Mouse (Mus musculus): ENCODE results near the gene Edc3. TPM values are rescaled to one million over a fixed set of nuclear protein-coding genes. Genes with fewer than 3 reads are reported as not detected.
A peak's percentile ranks its signal among the peaks of the same experiment; 100 is the strongest.

Gene Edc3
- polyA plus RNA-seq, 1 experiment from 2014 or later, result 41.1 TPM

- no peak overlapping the region for H3K27ac ChIP-seq (replicated peaks)
- H3K9me3 ChIP-seq, result no peaks in the 10 kb centered on the region
- no peak overlapping the region for H3K4me2 ChIP-seq (replicated peaks)
- H3K9ac ChIP-seq (replicated peaks), result no peak overlapping the region
- H3K27me3 ChIP-seq, result no peaks in the 10 kb centered on the region
- no peak overlapping the region for H3K4me3 ChIP-seq
- no peak for ATAC-seq (ENCODE audit: low FRiP score, low read depth)
- peaks cover 78% of the 10 kb centered on the region for H3K36me3 ChIP-seq
- 91% methylated on average over 1 of the region's 1 CpGs for WGBS
- H3K4me1 ChIP-seq, result no peaks in the 10 kb centered on the region
Observed at GRCm38 (mm10) chr9:57747067-57747466, 38.7 kb downstream of the Edc3 start.

DNA sequence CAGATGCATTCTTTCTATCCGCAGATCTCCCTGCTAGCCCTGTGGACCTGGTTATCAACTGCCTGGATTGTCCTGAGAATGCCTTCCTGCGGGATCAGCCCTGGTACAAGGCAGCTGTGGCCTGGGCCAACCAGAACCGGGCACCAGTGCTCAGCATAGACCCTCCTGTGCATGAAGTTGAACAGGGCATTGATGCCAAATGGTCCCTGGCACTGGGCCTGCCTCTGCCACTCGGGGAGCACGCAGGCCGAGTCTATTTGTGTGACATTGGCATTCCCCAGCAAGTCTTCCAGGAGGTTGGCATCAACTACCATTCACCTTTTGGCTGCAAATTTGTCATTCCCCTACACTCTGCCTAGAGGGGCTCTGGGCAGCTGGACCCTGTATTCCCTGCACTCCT is 39.8 kb downstream of the Edc3 start:
- Histone ChIP-seq H3K9ac (replicated peaks) (no peak overlapping the region), H3K4me3 (no peak overlapping the region), H3K9me3 (no peaks in the 10 kb centered on the region), H3K4me1 (no peaks in the 10 kb centered on the region), H3K36me3 (peaks cover 84% of the 10 kb centered on the region), H3K4me2 (replicated peaks) (no peak overlapping the region), H3K27ac (replicated peaks) (no peak overlapping the region), H3K27me3 (no peaks in the 10 kb centered on the region)
- 90% methylated on average over 6 of the region's 6 CpGs for WGBS
- ATAC-seq (ENCODE audit: low FRiP score, low read depth), result no peak

GRCm38 (mm10) chr9:57748831-57749230 is 40.5 kb downstream of the Edc3 start:
- H3K27me3 ChIP-seq, result no peaks in the 10 kb centered on the region
- no peak overlapping the region for H3K27ac ChIP-seq (replicated peaks)
- H3K4me3 ChIP-seq, result no peak overlapping the region
- no peak overlapping the region for H3K4me2 ChIP-seq (replicated peaks)
- H3K4me1 ChIP-seq, result no peaks in the 10 kb centered on the region
- H3K9me3 ChIP-seq, result no peaks in the 10 kb centered on the region
- peaks cover 91% of the 10 kb centered on the region for H3K36me3 ChIP-seq
- H3K9ac ChIP-seq (replicated peaks), result no peak overlapping the region
- WGBS, result 92% methylated on average over 1 of the region's 1 CpGs
- no peak for ATAC-seq (ENCODE audit: low FRiP score, low read depth)

GRCm38 (mm10) chr9:57750901-57751300 is 42.6 kb downstream of the Edc3 start:
- Histone ChIP-seq H3K27ac (replicated peaks) (no peak overlapping the region), H3K36me3 (peaks cover 100% of the 10 kb centered on the region), H3K9me3 (no peaks in the 10 kb centered on the region), H3K4me2 (replicated peaks) (no peak overlapping the region), H3K9ac (replicated peaks) (no peak overlapping the region), H3K27me3 (no peaks in the 10 kb centered on the region), H3K4me3 (no peak overlapping the region), H3K4me1 (no peaks in the 10 kb centered on the region)
- no peak for ATAC-seq (ENCODE audit: low FRiP score, low read depth)
- 94% methylated on average over 7 of the region's 7 CpGs for WGBS

DNA sequence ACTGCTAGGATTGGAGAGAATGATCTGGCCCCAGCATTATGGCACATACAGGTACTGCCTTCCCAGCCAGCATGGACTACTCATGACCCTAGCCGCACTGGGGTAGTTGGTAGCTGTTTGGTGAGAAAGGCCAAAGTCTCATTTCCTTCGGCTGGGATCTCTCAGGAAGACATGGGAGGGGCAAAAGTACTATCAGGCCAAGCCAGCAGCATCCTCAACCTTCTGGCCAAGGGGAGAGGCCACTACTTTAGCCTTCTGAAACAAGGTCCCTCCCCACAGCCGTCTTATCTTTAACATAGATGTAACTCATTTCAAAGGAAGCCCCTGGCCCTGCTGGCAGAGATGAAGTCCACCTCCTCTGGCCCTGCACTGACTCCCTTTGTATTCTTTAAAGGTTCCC is 49.2 kb downstream of the Edc3 start:
- H3K4me3 ChIP-seq, result no peak overlapping the region

DNA sequence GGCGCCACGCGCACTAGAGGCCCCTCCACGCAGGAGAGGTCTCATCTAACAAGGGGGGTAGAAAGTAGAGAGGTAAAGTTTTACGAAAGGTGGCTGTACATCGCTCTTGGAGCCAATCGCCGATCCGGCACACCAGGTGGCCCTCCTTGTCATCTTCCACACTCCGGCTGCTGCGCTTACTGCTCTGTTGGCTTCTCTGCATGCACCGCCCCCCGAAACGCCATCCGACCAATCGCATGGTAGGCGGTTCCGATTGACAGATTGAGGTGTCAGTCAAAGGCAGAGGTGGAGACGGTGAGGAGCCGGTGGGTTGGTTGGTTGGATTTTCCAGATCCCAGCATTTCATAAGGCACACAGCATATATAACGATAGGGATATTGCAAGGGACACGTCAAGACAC is 50.2 kb downstream of the Edc3 start:
- Histone ChIP-seq H3K4me1 (peaks cover 17% of the 10 kb centered on the region), H3K36me3 (peaks cover 74% of the 10 kb centered on the region), H3K9me3 (no peaks in the 10 kb centered on the region), H3K27me3 (no peaks in the 10 kb centered on the region), H3K27ac (replicated peaks) (no peak overlapping the region), H3K4me2 (replicated peaks) (no peak overlapping the region), H3K9ac (replicated peaks) (no peak overlapping the region), H3K4me3 (no peak overlapping the region)
- WGBS, result 93% methylated on average over 22 of the region's 22 CpGs
- no peak for ATAC-seq (ENCODE audit: low FRiP score, low read depth)

More for the DNA sequence above, 49.2 kb downstream of the Edc3 start:
- peaks cover 7% of the 10 kb centered on the region for H3K4me1 ChIP-seq
- no peaks in the 10 kb centered on the region for H3K9me3 ChIP-seq
- no peak overlapping the region for H3K9ac ChIP-seq (replicated peaks)
- no peak overlapping the region for H3K4me2 ChIP-seq (replicated peaks)
- H3K27ac ChIP-seq (replicated peaks), result no peak overlapping the region
- no peak for ATAC-seq (ENCODE audit: low FRiP score, low read depth)
- peaks cover 84% of the 10 kb centered on the region for H3K36me3 ChIP-seq
- 93% methylated on average over 3 of the region's 3 CpGs for WGBS
- H3K27me3 ChIP-seq, result no peaks in the 10 kb centered on the region

DNA sequence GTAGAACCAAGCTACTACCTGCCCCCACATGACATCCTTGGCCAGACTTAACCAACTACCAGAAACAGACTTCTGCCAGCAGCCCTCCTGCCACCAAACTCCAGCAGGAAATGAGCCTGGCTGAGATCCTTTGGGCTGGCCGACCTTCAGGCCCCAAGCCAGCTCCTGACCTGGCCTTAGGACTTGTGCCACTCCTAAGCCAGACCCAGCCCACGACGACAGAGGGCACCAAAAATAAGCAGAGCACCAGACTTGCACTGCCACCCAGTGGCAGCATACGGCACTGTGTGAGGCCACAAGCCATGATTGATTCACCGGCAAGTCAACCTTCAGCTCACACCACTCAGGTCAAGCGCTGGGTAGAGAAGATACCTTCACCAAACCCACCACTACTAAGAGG is 50.9 kb downstream of the Edc3 start:
- Histone ChIP-seq H3K4me2 (replicated peaks) (no peak overlapping the region), H3K36me3 (peaks cover 67% of the 10 kb centered on the region)
- WGBS, result 40% methylated on average over 6 of the region's 6 CpGs

DNA sequence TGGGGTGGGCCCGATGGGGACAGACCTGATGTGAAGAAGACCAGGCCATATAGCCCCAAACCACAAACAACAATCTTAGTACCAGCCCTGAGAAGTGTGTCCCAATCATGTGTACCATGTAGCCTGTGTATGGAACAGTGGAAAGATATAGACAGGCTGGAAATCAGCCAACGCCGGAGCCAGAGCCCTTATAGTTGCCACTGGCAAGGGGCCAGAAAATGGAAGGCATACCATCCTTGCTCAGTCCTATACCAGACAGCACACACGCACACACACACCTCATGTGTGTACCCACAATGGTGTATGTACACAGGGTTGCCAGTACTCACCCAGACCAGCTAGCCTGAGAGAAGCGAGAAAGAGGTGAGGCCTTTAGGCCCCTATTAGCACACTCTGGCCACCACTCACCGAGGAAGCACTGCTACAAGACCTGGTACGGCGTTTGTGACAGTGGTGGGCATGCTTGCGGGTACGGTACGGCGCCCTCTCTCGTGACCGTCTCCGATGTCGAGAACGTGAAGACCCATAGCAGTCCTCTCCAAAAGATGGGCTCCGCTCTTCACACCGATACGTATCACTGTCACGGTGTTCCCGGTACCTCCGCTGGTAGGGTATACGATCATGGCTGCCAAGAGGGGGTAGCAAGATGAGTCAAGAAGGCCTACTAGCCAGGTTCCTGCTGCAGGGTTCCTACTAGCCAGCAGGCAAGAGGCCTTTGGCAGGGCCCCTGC is 52.2 kb downstream of the Edc3 start:
- no peak for ATAC-seq (ENCODE audit: low FRiP score, low read depth)
- no peak overlapping the region for H3K4me3 ChIP-seq
- 96% methylated on average over 24 of the region's 24 CpGs for WGBS
- H3K36me3 ChIP-seq, result peaks cover 54% of the 10 kb centered on the region
- H3K4me1 ChIP-seq, result peaks cover 24% of the 10 kb centered on the region
- no peaks in the 10 kb centered on the region for H3K9me3 ChIP-seq
- H3K4me2 ChIP-seq (replicated peaks), result no peak overlapping the region
- H3K27me3 ChIP-seq, result no peaks in the 10 kb centered on the region
- H3K9ac ChIP-seq (replicated peaks), result no peak overlapping the region
- H3K27ac ChIP-seq (replicated peaks), result no peak overlapping the region

More for the DNA sequence above, 50.9 kb downstream of the Edc3 start:
- no peaks in the 10 kb centered on the region for H3K27me3 ChIP-seq
- H3K4me3 ChIP-seq, result no peak overlapping the region
- no peak overlapping the region for H3K9ac ChIP-seq (replicated peaks)
- H3K27ac ChIP-seq (replicated peaks), result no peak overlapping the region
- peaks cover 24% of the 10 kb centered on the region for H3K4me1 ChIP-seq
- no peaks in the 10 kb centered on the region for H3K9me3 ChIP-seq
- no peak for ATAC-seq (ENCODE audit: low FRiP score, low read depth)

- H3K27me3 ChIP-seq, result no peaks in the 10 kb centered on the region
- H3K4me2 ChIP-seq (replicated peaks), result no peak overlapping the region
- no peak for ATAC-seq (ENCODE audit: low FRiP score, low read depth)
- H3K4me1 ChIP-seq, result peaks cover 32% of the 10 kb centered on the region
- peaks cover 45% of the 10 kb centered on the region for H3K36me3 ChIP-seq
- no peaks in the 10 kb centered on the region for H3K9me3 ChIP-seq
- peak overlapping the region; percentile 4; the same call in 1 of the 2 replicates for H3K9ac ChIP-seq (replicated peaks)
- 0 out of 2 replicates have a peak overlapping the region, but pooled peaks have one; percentile 3 for H3K4me3 ChIP-seq
- no peak overlapping the region for H3K27ac ChIP-seq (replicated peaks)
- 97% methylated on average over 13 of the region's 13 CpGs for WGBS
Observed at GRCm38 (mm10) chr9:57761563-57762551, 53.5 kb downstream of the Edc3 start.

DNA sequence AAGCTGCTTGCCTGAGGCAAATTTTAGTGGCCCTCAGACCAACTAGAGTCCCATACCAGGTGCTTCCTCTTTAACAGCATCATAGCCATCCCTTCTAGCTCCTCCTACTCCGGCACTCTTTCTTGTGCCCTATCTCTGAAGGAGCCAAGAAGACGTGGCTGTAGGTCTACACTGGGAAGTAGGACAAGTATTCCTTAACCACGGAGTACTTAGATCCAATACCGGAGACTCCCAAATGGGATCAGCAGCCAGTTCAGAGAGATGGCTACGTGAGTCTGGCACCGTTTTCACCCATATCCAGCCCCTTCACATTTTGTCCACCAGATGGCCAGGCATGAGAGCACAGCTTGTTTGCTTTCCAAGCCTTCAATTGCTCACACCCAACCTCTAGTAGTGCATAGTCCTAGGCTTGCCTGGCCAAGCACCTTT is 54.2 kb downstream of the Edc3 start:
- Histone ChIP-seq H3K36me3 (peaks cover 38% of the 10 kb centered on the region), H3K27me3 (no peaks in the 10 kb centered on the region), H3K27ac (replicated peaks) (no peak overlapping the region), H3K4me3 (0 out of 2 replicates have a peak overlapping the region, but pooled peaks have one; percentile 93), H3K4me1 (peaks cover 32% of the 10 kb centered on the region), H3K9ac (replicated peaks) (peak overlapping the region; percentile 4; the same call in 1 of the 2 replicates), H3K9me3 (no peaks in the 10 kb centered on the region), H3K4me2 (replicated peaks) (peak overlapping the region; percentile 99)
- ATAC-seq (ENCODE audit: low FRiP score, low read depth), result no peak
- 70% methylated on average over 6 of the region's 6 CpGs for WGBS

GRCm38 (mm10) chr9:57764147-57764973 is 56.0 kb downstream of the Edc3 start:
- Histone ChIP-seq H3K4me3 (peak overlapping the region; percentile 93), H3K4me1 (peaks cover 32% of the 10 kb centered on the region), H3K36me3 (peaks cover 20% of the 10 kb centered on the region), H3K4me2 (replicated peaks) (peak overlapping the region; percentile 99), H3K9ac (replicated peaks) (peak overlapping the region; percentile 98), H3K27ac (replicated peaks) (peak overlapping the region; percentile 99), H3K27me3 (no peaks in the 10 kb centered on the region), H3K9me3 (no peaks in the 10 kb centered on the region)
- under 1% methylated on average over 57 of the region's 57 CpGs for WGBS
- peak; percentile 69 for ATAC-seq (ENCODE audit: low FRiP score, low read depth)

Data from midbrain, embryonic 12.5 days (tissue).